Mouse (Mus musculus) heart, postnatal 36 days (tissue): ENCODE data around the gene Slc25a54. TPM values are rescaled to one million over a fixed set of nuclear protein-coding genes. Genes with fewer than 3 reads are reported as not detected.

ENCODE experiments used
- DNase-seq, 2 experiments: peaks; one replicate each; pipeline ENCODE4 v3.0.0; 2021 to 2022
- intact Hi-C: fragments of 180-260 bp; cut with DNase I; formaldehyde crosslinking; loops from one replicate; pipeline ENCODE4 v1.15.1; 2025
- microRNA-seq, 2 experiments: library from miRNA; unstranded; fragments of <30 nt; microRNA quantifications; one replicate each; pipeline ENCODE4 v1.2.0; 2021; ENCODE audit warnings: borderline number of aligned reads in 2 of 2
- total RNA-seq, 2 experiments: library from RNA; stranded (reverse); gene quantifications; 2 replicates each; pipeline ENCODE4 v1.2.3; 2021

The Slc25a54 gene
- total RNA-seq, 2 experiments from 2014 or later, result not detected

GRCm38 (mm10) chr3:109122641-109123530, 42.6 kb downstream of the Slc25a54 start, which contains the start of gene Slc25a24:
Gene Slc25a24 (plus strand): TSS chr3:109123149.
- intact Hi-C loops, result no loop called here
- peak; percentile 68 to 74 for DNase-seq

- intact Hi-C loops, result no loop called here
- DNase-seq, result peak; percentile 45 to 52
Measured at GRCm38 (mm10) chr3:109123531-109123981, 43.3 kb downstream of the Slc25a54 start.

- intact Hi-C loops, result no loop called here
- no peak for DNase-seq
Measured at GRCm38 (mm10) chr3:109124091-109124490, 43.8 kb downstream of the Slc25a54 start.

- intact Hi-C loops, result no loop called here
- DNase-seq, result no peak
Measured at GRCm38 (mm10) chr3:109125531-109125930, 45.3 kb downstream of the Slc25a54 start.

- DNase-seq, result no peak
- intact Hi-C loops, result no loop called here
Measured at GRCm38 (mm10) chr3:109129768-109130167, 49.5 kb downstream of the Slc25a54 start.

- intact Hi-C loops, result no loop called here
- DNase-seq, result no peak
Measured at GRCm38 (mm10) chr3:109132966-109133365, 52.7 kb downstream of the Slc25a54 start.

GRCm38 (mm10) chr3:109134036-109134435, 53.8 kb downstream of the Slc25a54 start:
- intact Hi-C loops, result no loop called here
- DNase-seq, result no peak

GRCm38 (mm10) chr3:109135352-109135751, 55.1 kb downstream of the Slc25a54 start:
- DNase-seq, result no peak
- intact Hi-C loops, result no loop called here

- intact Hi-C loops, result no loop called here
- DNase-seq, result no peak
Measured at GRCm38 (mm10) chr3:109152561-109152960, 72.3 kb downstream of the Slc25a54 start.

- no peak for DNase-seq
- intact Hi-C loops, result no loop called here
Measured at GRCm38 (mm10) chr3:109153410-109153809, 73.1 kb downstream of the Slc25a54 start.

GRCm38 (mm10) chr3:109155926-109156669, 75.8 kb downstream of the Slc25a54 start:
- DNase-seq, result no peak
- intact Hi-C loops, result no loop called here

GRCm38 (mm10) chr3:109157481-109157880, 77.2 kb downstream of the Slc25a54 start:
- DNase-seq, result no peak
- intact Hi-C loops, result no loop called here

GRCm38 (mm10) chr3:109164088-109164487, 83.8 kb downstream of the Slc25a54 start:
- intact Hi-C loops, result no loop called here
- no peak for DNase-seq

GRCm38 (mm10) chr3:109164644-109165043, 84.4 kb downstream of the Slc25a54 start:
- intact Hi-C loops, result no loop called here
- DNase-seq, result no peak

- intact Hi-C loops, result no loop called here
- no peak for DNase-seq
Measured at GRCm38 (mm10) chr3:109165214-109165829, 85.1 kb downstream of the Slc25a54 start.

Small RNAs within 50 kb of the gene (microRNA-seq; reads per million reads assigned to microRNA genes)
- gene Gm44384, result 0 reads per million in 2 experiments

Other genes with a start within 250 kb of the Slc25a54 start
- 10 to 100 TPM; 23.5 to 29.3 TPM for gene Stxbp3, start 239.9 kb upstream of the Slc25a54 start, total RNA-seq
- under 1 TPM in 1 of 2 experiments, not detected in 1; 0.08 TPM for gene Fndc7, start 190.5 kb upstream of the Slc25a54 start, total RNA-seq
- gene Prpf38b, start 168.7 kb upstream of the Slc25a54 start, total RNA-seq, result 10 to 100 TPM; 18.4 to 19.1 TPM
- not detected for gene Henmt1, start 140.6 kb upstream of the Slc25a54 start, total RNA-seq
- gene Gm9857, start 140.0 kb upstream of the Slc25a54 start, total RNA-seq, result not detected
- 10 to 100 TPM; 11.2 to 15.7 TPM for gene Fam102b, start 52.9 kb upstream of the Slc25a54 start, total RNA-seq
- gene Slc25a24, start 42.7 kb downstream of the Slc25a54 start, total RNA-seq, result 1 to 10 TPM; 5.3 to 6.4 TPM